13 mouse cellular contexts compared by ENCODE assay signal in genomic region chr11:67549762-67550488, GRCm38 (mm10).
DNase-seq lines count a peak whose midpoint lies in the region; ATAC-seq and TF ChIP-seq lines count a peak whose summit lies in the region.
"Had no signal": no experiment of that assay in that cellular context is flagged by ENCODE, and none has a peak within 500 bp of the region (broad histone marks: within the 10 kb centered on the region; RNA-seq: fewer than 3 reads in every experiment).

No protein-coding gene starts in this region.

- H3K27me3 ChIP-seq in forebrain, postnatal 0 days (ENCODE audit: insufficient read depth, low read length) = no peaks in the 10 kb centered on the region
- H3K27me3 ChIP-seq in forebrain, embryonic 10.5 days (ENCODE audit: poor library complexity, severe bottlenecking) = no peaks in the 10 kb centered on the region
- no peaks in the 10 kb centered on the region for H3K27me3 ChIP-seq in kidney, adult 2 months (replicated peaks; ENCODE audit: control insufficient read depth, insufficient read depth, low read length)
- H3K27me3 ChIP-seq in kidney, embryonic 14.5 days (ENCODE audit: control insufficient read depth, insufficient read depth, low read length) = no peaks in the 10 kb centered on the region
- H3K27me3 ChIP-seq in midbrain, embryonic 11.5 days (ENCODE audit: control insufficient read depth, insufficient read depth, low read length) = no peaks in the 10 kb centered on the region
- no peaks in the 10 kb centered on the region for H3K27me3 ChIP-seq in midbrain, embryonic 14.5 days (ENCODE audit: control insufficient read depth, insufficient read depth, low read length)
- H3K27me3 ChIP-seq: neural tube, embryonic 12.5 days had no signal

- no peak overlapping the region for H3K4me3 ChIP-seq in forebrain, postnatal 0 days (ENCODE audit: low read depth, low read length)
- no peak overlapping the region for H3K4me3 ChIP-seq in forebrain, embryonic 10.5 days
- no peak overlapping the region for H3K4me3 ChIP-seq in kidney, adult 2 months (ENCODE audit: insufficient read depth, low read depth, low read length)
- no peak overlapping the region for H3K4me3 ChIP-seq in kidney, embryonic 14.5 days (ENCODE audit: low read length)
- H3K4me3 ChIP-seq in midbrain, embryonic 11.5 days (ENCODE audit: low read depth, low read length) = no peak overlapping the region
- no peak overlapping the region for H3K4me3 ChIP-seq in midbrain, embryonic 14.5 days (replicated peaks; ENCODE audit: low read depth, low read length)
- H3K4me3 ChIP-seq: heart, adult 2 months; neural tube, embryonic 12.5 days had no signal

- WGBS in forebrain, postnatal 0 days = 78% methylated on average over 13 of the region's 13 CpGs
- 85% methylated on average over 13 of the region's 13 CpGs for WGBS in forebrain, embryonic 10.5 days
- 40% methylated on average over 13 of the region's 13 CpGs for WGBS in kidney, adult 2 months
- WGBS in kidney, embryonic 14.5 days = 55% methylated on average over 13 of the region's 13 CpGs
- WGBS in midbrain, embryonic 11.5 days = 81% methylated on average over 13 of the region's 13 CpGs
- WGBS in midbrain, embryonic 14.5 days = 80% methylated on average over 13 of the region's 13 CpGs

- H3K4me2 ChIP-seq in forebrain, postnatal 0 days (ENCODE audit: low read depth) = no peak overlapping the region
- H3K4me2 ChIP-seq in kidney, embryonic 14.5 days (replicated peaks; ENCODE audit: low read depth, low read length) = no peak overlapping the region
- no peak overlapping the region for H3K4me2 ChIP-seq in midbrain, embryonic 11.5 days
- H3K4me2 ChIP-seq in midbrain, embryonic 14.5 days (ENCODE audit: low read length) = no peak overlapping the region
- H3K4me2 ChIP-seq: neural tube, embryonic 12.5 days had no signal

- H3K36me3 ChIP-seq in forebrain, postnatal 0 days (ENCODE audit: insufficient read depth) = no peaks in the 10 kb centered on the region
- no peaks in the 10 kb centered on the region for H3K36me3 ChIP-seq in forebrain, embryonic 10.5 days (replicated peaks)
- no peaks in the 10 kb centered on the region for H3K36me3 ChIP-seq in kidney, adult 2 months (ENCODE audit: control insufficient read depth, insufficient read depth, low read length)
- no peaks in the 10 kb centered on the region for H3K36me3 ChIP-seq in kidney, embryonic 14.5 days (ENCODE audit: control insufficient read depth, insufficient read depth, low read length)
- no peaks in the 10 kb centered on the region for H3K36me3 ChIP-seq in midbrain, embryonic 11.5 days (ENCODE audit: control insufficient read depth, insufficient read depth, low read length)
- H3K36me3 ChIP-seq in midbrain, embryonic 14.5 days (ENCODE audit: control insufficient read depth, insufficient read depth, low read length) = no peaks in the 10 kb centered on the region
- H3K36me3 ChIP-seq: neural tube, embryonic 12.5 days had no signal

- no peak for DNase-seq in forebrain, postnatal 0 days
- no peak for DNase-seq in forebrain, embryonic 10.5 days (ENCODE audit: extremely low spot score, low spot score)
- peak; percentile 38 for DNase-seq in kidney, adult 2 months
- peak; percentile 17 for DNase-seq in midbrain, embryonic 11.5 days (ENCODE audit: low spot score, missing footprints)
- no peak for DNase-seq in midbrain, embryonic 14.5 days
- peak; percentile 24 for DNase-seq in yolk sac, embryonic 10.5 days (ENCODE audit: low spot score)
- DNase-seq in gastrocnemius, postnatal 25 days = no peak
- DNase-seq: adrenal gland, postnatal 14 days had no signal

- peak; percentile 18; the same call in 1 of the 2 replicates for ATAC-seq in forebrain, postnatal 0 days
- no peak for ATAC-seq in kidney, embryonic 14.5 days (ENCODE audit: low FRiP score, low TSS enrichment)
- no peak for ATAC-seq in midbrain, embryonic 11.5 days (ENCODE audit: low FRiP score)
- no peak for ATAC-seq in midbrain, embryonic 14.5 days (ENCODE audit: low FRiP score, low TSS enrichment)
- ATAC-seq: inflammation-experienced regulatory T-cells, adult 6 months had no signal

- H3K4me1 ChIP-seq in forebrain, postnatal 0 days (ENCODE audit: insufficient read depth) = peaks cover 6% of the 10 kb centered on the region; the same call in 1 of the 2 replicates
- H3K4me1 ChIP-seq in forebrain, embryonic 10.5 days = peaks cover 19% of the 10 kb centered on the region
- H3K4me1 ChIP-seq in kidney, adult 2 months (ENCODE audit: control insufficient read depth, insufficient read depth, low read length) = no peaks in the 10 kb centered on the region
- H3K4me1 ChIP-seq in kidney, embryonic 14.5 days (ENCODE audit: control insufficient read depth, insufficient read depth, low read length) = peaks cover 14% of the 10 kb centered on the region
- H3K4me1 ChIP-seq in midbrain, embryonic 11.5 days (ENCODE audit: control insufficient read depth, insufficient read depth, low read length) = no peaks in the 10 kb centered on the region
- H3K4me1 ChIP-seq in midbrain, embryonic 14.5 days (ENCODE audit: control insufficient read depth, insufficient read depth, low read length) = no peaks in the 10 kb centered on the region

- TF ChIP-seq POLR2A in kidney, adult 2 months (IDR thresholded peaks at IDR 0.05; ENCODE audit: low read depth, low read length) = no peak

- H3K9me3 ChIP-seq in forebrain, postnatal 0 days (ENCODE audit: low read length) = no peaks in the 10 kb centered on the region
- H3K9me3 ChIP-seq in forebrain, embryonic 10.5 days = no peaks in the 10 kb centered on the region
- H3K9me3 ChIP-seq in kidney, embryonic 14.5 days (ENCODE audit: control insufficient read depth, low read length) = no peaks in the 10 kb centered on the region
- no peaks in the 10 kb centered on the region for H3K9me3 ChIP-seq in midbrain, embryonic 11.5 days (ENCODE audit: control insufficient read depth, low read length)
- no peaks in the 10 kb centered on the region for H3K9me3 ChIP-seq in midbrain, embryonic 14.5 days (ENCODE audit: control insufficient read depth, low read length)
- H3K9me3 ChIP-seq: neural tube, embryonic 12.5 days had no signal

- no peak for TF ChIP-seq CTCF in forebrain, postnatal 0 days (IDR thresholded peaks at IDR 0.05; ENCODE audit: low read depth)
- TF ChIP-seq CTCF in kidney, adult 2 months (conservative IDR thresholded peaks at IDR 0.05; ENCODE audit: insufficient read depth, insufficient read length, low read depth, low read length) = no peak

- H3K27ac ChIP-seq in forebrain, postnatal 0 days (ENCODE audit: low read depth, low read length) = peak overlapping the region; percentile 45; the same call in 1 of the 2 replicates
- H3K27ac ChIP-seq in forebrain, embryonic 10.5 days = no peak overlapping the region
- no peak overlapping the region for H3K27ac ChIP-seq in kidney, adult 2 months (ENCODE audit: insufficient read depth, low read depth, low read length)
- H3K27ac ChIP-seq in kidney, embryonic 14.5 days (ENCODE audit: low read depth, low read length) = no peak overlapping the region
- no peak overlapping the region for H3K27ac ChIP-seq in midbrain, embryonic 11.5 days (ENCODE audit: low read depth, low read length)
- no peak overlapping the region for H3K27ac ChIP-seq in midbrain, embryonic 14.5 days (replicated peaks; ENCODE audit: low read depth, low read length)
- H3K27ac ChIP-seq: heart, adult 2 months; liver, embryonic 14.5 days; neural tube, embryonic 12.5 days had no signal

- H3K9ac ChIP-seq in forebrain, postnatal 0 days = peak overlapping the region; percentile 25; the same call in 1 of the 2 replicates
- H3K9ac ChIP-seq in kidney, embryonic 14.5 days (ENCODE audit: low read depth, low read length) = no peak overlapping the region
- H3K9ac ChIP-seq in midbrain, embryonic 11.5 days (ENCODE audit: low read length) = no peak overlapping the region
- no peak overlapping the region for H3K9ac ChIP-seq in midbrain, embryonic 14.5 days (replicated peaks; ENCODE audit: low read length)
- H3K9ac ChIP-seq: liver, embryonic 14.5 days; neural tube, embryonic 12.5 days had no signal

Comparison
In these comparisons a context has a peak if more than half of its experiments do, and no peak if none do; other contexts are left out.
1. DNase-seq: peak in kidney, adult 2 months (single experiment), midbrain, embryonic 11.5 days (single experiment) and yolk sac, embryonic 10.5 days (single experiment); none in forebrain, postnatal 0 days (single experiment), forebrain, embryonic 10.5 days (single experiment), midbrain, embryonic 14.5 days (single experiment) and gastrocnemius, postnatal 25 days (single experiment).